Mouse (Mus musculus) megakaryocyte, embryonic 14.5 days (primary cell): Measurements from ENCODE around the gene Cyp4f14.

Source experiments
- FLI1 ChIP-seq: IDR thresholded peaks from 2 replicates; pipeline ENCODE4 v1.6.1; 2012; ENCODE audit warnings: low read length, inconsistent platforms, mixed read lengths
- GATA1 ChIP-seq: IDR thresholded peaks from 3 replicates; pipeline ENCODE4 v1.6.1; 2012; ENCODE audit warnings: mixed read lengths, low read length, inconsistent platforms, borderline replicate concordance

GRCm38 (mm10) chr17:32901751-32902525 lies 15.2 kb downstream of the Cyp4f14 start:
- no peak for TF ChIP-seq FLI1
- TF ChIP-seq GATA1 = no peak
